Mouse (Mus musculus) CH12F3 (cell line): ENCODE measurements around the gene Disp3.

Experiments
- in situ Hi-C: fragments of 300-500 bp; cut with MboI; formaldehyde crosslinking; loops from 2 replicates; pipeline ENCODE4 v1.14.3; 2020; ENCODE audit warnings: low sequenced_read_pairs

The Disp3 gene

GRCm38 (mm10) chr4:148291080-148291479, 3.3 kb upstream of the Disp3 start:
- in situ Hi-C loops: no loop called here

- in situ Hi-C loops: no loop called here
Measured at GRCm38 (mm10) chr4:148288055-148288549, 337 bp upstream of the Disp3 start.

- in situ Hi-C loops: no loop called here
Measured at GRCm38 (mm10) chr4:148287041-148287440, 724 bp downstream of the Disp3 start.

GRCm38 (mm10) chr4:148286226-148287031, 1.3 kb downstream of the Disp3 start:
- in situ Hi-C loops: no loop called here

- in situ Hi-C loops: no loop called here
Measured at GRCm38 (mm10) chr4:148284219-148284618, 3.5 kb downstream of the Disp3 start.

GRCm38 (mm10) chr4:148276816-148277491, 10.8 kb downstream of the Disp3 start:
- in situ Hi-C loops: no loop called here

- in situ Hi-C loops: no loop called here
Measured at GRCm38 (mm10) chr4:148274671-148275070, 13.1 kb downstream of the Disp3 start.

- in situ Hi-C loops: no loop called here
Measured at GRCm38 (mm10) chr4:148273229-148273628, 14.5 kb downstream of the Disp3 start.

GRCm38 (mm10) chr4:148271656-148272055, 16.1 kb downstream of the Disp3 start:
- in situ Hi-C loops: no loop called here

- in situ Hi-C loops: no loop called here
Measured at GRCm38 (mm10) chr4:148266973-148267507, 20.7 kb downstream of the Disp3 start.

- in situ Hi-C loops: no loop called here
Measured at GRCm38 (mm10) chr4:148259941-148260340, 27.8 kb downstream of the Disp3 start.

GRCm38 (mm10) chr4:148249341-148249740, 38.4 kb downstream of the Disp3 start:
- in situ Hi-C loops: no loop called here

- in situ Hi-C loops: no loop called here
Measured at GRCm38 (mm10) chr4:148240387-148240786, 47.4 kb downstream of the Disp3 start.

- in situ Hi-C loops: no loop called here
Measured at GRCm38 (mm10) chr4:148239474-148240130, 48.2 kb downstream of the Disp3 start.

GRCm38 (mm10) chr4:148238919-148239318, 48.8 kb downstream of the Disp3 start:
- in situ Hi-C loops: no loop called here

GRCm38 (mm10) chr4:148238218-148238617, 49.5 kb downstream of the Disp3 start:
- in situ Hi-C loops: no loop called here

GRCm38 (mm10) chr4:148236664-148237063, 51.1 kb downstream of the Disp3 start:
- in situ Hi-C loops: no loop called here

GRCm38 (mm10) chr4:148233061-148233460, 54.7 kb downstream of the Disp3 start:
- in situ Hi-C loops: no loop called here

- in situ Hi-C loops: no loop called here
Measured at GRCm38 (mm10) chr4:148232615-148233014, 55.1 kb downstream of the Disp3 start.

- in situ Hi-C loops: no loop called here
Measured at GRCm38 (mm10) chr4:148232124-148232523, 55.6 kb downstream of the Disp3 start.

- in situ Hi-C loops: no loop called here
Measured at GRCm38 (mm10) chr4:148229646-148230045, 58.1 kb downstream of the Disp3 start.
